Mouse (Mus musculus) midbrain, postnatal 0 days (tissue): Measurements from ENCODE around the gene Haus5. TPM values are rescaled to one million over a fixed set of nuclear protein-coding genes. Genes with fewer than 3 reads are reported as not detected.

Experiments
- ATAC-seq: fragments of 200-750 bp; cut with Nextera tagmentation; 2 replicates; pipeline ENCODE4 v1.8.0; 2017; ENCODE audit warnings: moderate number of reproducible peaks, mild to moderate bottlenecking, moderate TSS enrichment, moderate library complexity; ENCODE audit not compliant: low FRiP score
- DNase-seq: peaks from one replicate; pipeline ENCODE4 v3.0.0-alpha.2; 2015; ENCODE audit warnings: low spot score
- H3K27ac ChIP-seq: fragments of 300-500 bp; sonication (generic); 2 replicates; pipeline ENCODE4 v1.5.1; 2014; ENCODE audit warnings: low read depth, mild to moderate bottlenecking, low read length, mixed read lengths
- H3K27me3 ChIP-seq: fragments of 300-500 bp; sonication (generic); 2 replicates; pipeline ENCODE4 v1.6.1; 2014; ENCODE audit warnings: low read length, control low read depth, mixed read lengths; ENCODE audit not compliant: insufficient read depth
- H3K36me3 ChIP-seq: fragments of 300-500 bp; sonication (generic); 2 replicates; pipeline ENCODE4 v1.6.1; 2014; ENCODE audit warnings: low read length, control low read depth, mixed read lengths; ENCODE audit not compliant: insufficient read depth
- H3K4me1 ChIP-seq: fragments of 300-500 bp; sonication (generic); 2 replicates; pipeline ENCODE4 v1.6.1; 2014; ENCODE audit warnings: mild to moderate bottlenecking, control low read depth, antibody characterized with exemption, low read length, mixed read lengths; ENCODE audit not compliant: insufficient read depth
- H3K4me2 ChIP-seq: fragments of 300-500 bp; sonication (generic); 2 replicates; pipeline ENCODE4 v1.6.1; 2014; ENCODE audit warnings: low read depth, mild to moderate bottlenecking, low read length, mixed read lengths; ENCODE audit not compliant: poor library complexity, severe bottlenecking
- H3K4me3 ChIP-seq: fragments of 300-500 bp; sonication (generic); 2 replicates; pipeline ENCODE4 v1.5.1; 2014; ENCODE audit warnings: low read depth, mild to moderate bottlenecking, low read length, moderate library complexity
- H3K9ac ChIP-seq: fragments of 300-500 bp; sonication (generic); replicated peaks from 2 replicates; pipeline ENCODE4 v1.6.1; 2014; ENCODE audit warnings: mild to moderate bottlenecking, low read length, moderate library complexity, mixed read lengths; ENCODE audit not compliant: poor library complexity, severe bottlenecking
- H3K9me3 ChIP-seq: fragments of 300-500 bp; sonication (generic); 2 replicates; pipeline ENCODE4 v1.6.1; 2016; ENCODE audit warnings: low read length, control low read depth
- CTCF ChIP-seq: IDR thresholded peaks from 2 replicates; pipeline ENCODE4 v1.5.1; 2016; ENCODE audit warnings: antibody characterized with exemption, mild to moderate bottlenecking
- WGBS: fragments of 180-500 bp; shearing (Covaris S2); extraction: QIAGEN DNeasy Blood & Tissue Kit; methylation state at CpG from one replicate; pipeline ENCODE4 v1.1.7; 2014; 5-methylcytosine and 5-hydroxymethylcytosine counted together
- polyA plus RNA-seq: library from polyadenylated mRNA; unstranded; fragments of >200 nt; fragmentation: Nextera tagmentation; extraction: Ambion mirVana; gene quantifications from 2 replicates; pipeline ENCODE4 v1.2.1, GENCODE M21; 2015
- total RNA-seq: library from RNA; depleted of rRNA; stranded (reverse); fragments of >200 nt; gene quantifications from 2 replicates; pipeline ENCODE4 v1.2.3, GENCODE M21; 2014

Haus5 gene
- total and polyA plus RNA-seq, 2 experiments from 2014 or later, result 20.0 to 22.7 TPM

DNA sequence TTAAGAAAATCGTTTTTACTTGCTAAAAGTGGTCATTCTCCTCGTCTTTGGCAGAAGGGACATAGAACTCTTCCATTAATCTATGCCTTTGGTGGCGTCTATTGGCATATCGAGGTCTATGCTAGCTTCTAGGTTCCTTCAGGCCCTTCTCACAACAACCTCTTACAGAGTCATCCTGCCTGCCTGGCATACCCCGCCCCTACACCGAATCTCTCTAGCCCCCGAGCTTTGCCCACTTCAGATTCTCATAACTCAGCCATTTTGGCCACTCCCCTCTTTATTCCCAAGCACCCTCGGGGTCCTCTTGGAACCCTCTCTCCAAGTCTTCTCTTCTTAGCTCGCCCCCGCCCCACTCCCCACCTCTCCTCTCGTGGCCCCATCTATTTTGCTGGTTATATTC, 527 bp upstream of the Haus5 start:
- no peak for TF ChIP-seq CTCF
- peak overlapping the region; percentile 89 for H3K27ac ChIP-seq
- H3K27me3 ChIP-seq, result peaks cover 7% of the 10 kb centered on the region; the same call in 1 of the 2 replicates
- peak overlapping the region; percentile 79 for H3K9ac ChIP-seq
- H3K36me3 ChIP-seq, result peaks cover 9% of the 10 kb centered on the region; the same call in 1 of the 2 replicates
- peak overlapping the region; percentile 69 for H3K4me2 ChIP-seq
- no peaks in the 10 kb centered on the region for H3K9me3 ChIP-seq
- WGBS, result 2% methylated on average over 11 of the region's 11 CpGs
- DNase-seq, result peak; percentile 53
- ATAC-seq, result peak; percentile 70
- no peaks in the 10 kb centered on the region for H3K4me1 ChIP-seq
- peak overlapping the region; percentile 54 for H3K4me3 ChIP-seq

- H3K9ac ChIP-seq, result peak within 1 kb of the TSS; percentile 81
- ATAC-seq, result peak; percentile 99
- no peaks in the 10 kb centered on the region for H3K9me3 ChIP-seq
- WGBS, result 2% methylated on average over 59 of the region's 59 CpGs
- H3K4me3 ChIP-seq, result peak within 1 kb of the TSS; percentile 68
- peaks cover 41% of the 10 kb centered on the region for H3K36me3 ChIP-seq
- peak; percentile 100 for DNase-seq
- TF ChIP-seq CTCF, result no peak
- peak within 1 kb of the TSS; percentile 60 for H3K27ac ChIP-seq
- H3K4me2 ChIP-seq, result peak within 1 kb of the TSS; percentile 96
- H3K4me1 ChIP-seq, result no peaks in the 10 kb centered on the region
- no peaks in the 10 kb centered on the region for H3K27me3 ChIP-seq
Measured at GRCm38 (mm10) chr7:30649591-30650540, 14.9 kb downstream of the Haus5 start, which contains the start of gene Rbm42. Gene Rbm42 (minus strand): TSS chr7:30650317.

- ATAC-seq (no peak), DNase-seq (no peak)
- no peaks in the 10 kb centered on the region for H3K4me1 ChIP-seq
- H3K4me3 ChIP-seq, result no peak overlapping the region
- peaks cover 25% of the 10 kb centered on the region for H3K27me3 ChIP-seq
- H3K36me3 ChIP-seq, result peaks cover 42% of the 10 kb centered on the region
- WGBS, result 33% methylated on average over 4 of the region's 4 CpGs
- no peak overlapping the region for H3K9ac ChIP-seq
- TF ChIP-seq CTCF, result no peak
- no peaks in the 10 kb centered on the region for H3K9me3 ChIP-seq
- H3K27ac ChIP-seq, result no peak overlapping the region
- no peak overlapping the region for H3K4me2 ChIP-seq
Measured at GRCm38 (mm10) chr7:30639083-30639482, 25.7 kb downstream of the Haus5 start.

DNA sequence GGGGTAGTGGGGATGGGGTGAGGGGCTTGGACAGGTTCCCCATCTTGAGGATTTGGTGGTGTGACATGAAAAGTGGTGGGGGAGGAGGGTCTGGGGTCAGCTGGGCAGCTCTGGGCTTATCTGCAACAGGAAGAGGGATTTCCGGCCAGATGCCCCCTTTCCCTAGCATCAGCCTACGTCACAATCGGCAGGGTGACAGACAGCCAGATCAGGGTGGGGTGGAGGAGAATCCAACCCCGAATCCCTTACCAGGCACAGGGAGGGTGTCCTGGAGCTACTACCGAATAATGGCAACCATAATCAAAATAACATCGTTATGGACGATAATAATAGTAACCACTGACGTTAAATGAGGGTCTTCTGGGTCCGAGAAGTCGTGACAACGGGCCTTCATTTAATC, 28.4 kb downstream of the Haus5 start:
- Histone ChIP-seq H3K27ac (no peak overlapping the region), H3K9ac (no peak overlapping the region), H3K27me3 (peaks cover 50% of the 10 kb centered on the region), H3K36me3 (peaks cover 16% of the 10 kb centered on the region), H3K4me2 (no peak overlapping the region), H3K4me1 (no peaks in the 10 kb centered on the region), H3K4me3 (no peak overlapping the region), H3K9me3 (no peaks in the 10 kb centered on the region)
- TF ChIP-seq CTCF, result no peak
- DNase-seq, result no peak
- ATAC-seq, result no peak
- 28% methylated on average over 11 of the region's 11 CpGs for WGBS

GRCm38 (mm10) chr7:30635752-30636151, 29.0 kb downstream of the Haus5 start, which contains the start of gene Etv2:
Gene Etv2 (minus strand): TSS chr7:30635852.
- DNase-seq, result no peak
- WGBS, result 4% methylated on average over 5 of the region's 5 CpGs
- Histone ChIP-seq H3K4me3 (0 out of 2 replicates have a peak within 1 kb of the TSS, but pooled peaks have one; percentile 3), H3K36me3 (peaks cover 10% of the 10 kb centered on the region), H3K4me1 (no peaks in the 10 kb centered on the region), H3K27ac (no peak within 1 kb of the TSS), H3K4me2 (peak within 1 kb of the TSS; percentile 15; the same call in 1 of the 2 replicates), H3K9ac (no peak within 1 kb of the TSS), H3K9me3 (no peaks in the 10 kb centered on the region), H3K27me3 (peaks cover 55% of the 10 kb centered on the region)
- no peak for ATAC-seq
- no peak for TF ChIP-seq CTCF

DNA sequence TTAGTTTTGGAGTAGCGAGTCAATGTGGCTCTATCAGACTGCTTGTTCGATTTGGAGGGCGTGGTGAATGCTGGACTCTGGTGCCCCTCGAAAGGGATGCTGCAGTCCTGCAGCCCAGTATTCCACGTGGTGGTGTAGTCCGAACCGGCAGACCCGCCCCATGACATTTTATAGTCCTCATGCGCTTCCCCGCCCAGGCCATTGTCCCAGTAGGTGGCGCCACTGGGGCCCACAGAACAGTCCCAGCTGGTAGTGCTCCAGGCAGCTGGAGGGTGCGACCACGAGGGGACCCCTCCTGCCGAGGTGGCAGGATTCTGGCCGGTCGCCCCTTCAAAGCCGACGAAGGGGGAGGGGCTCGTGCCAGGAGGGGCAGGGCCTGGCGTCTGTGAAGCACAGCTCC, 30.2 kb downstream of the Haus5 start:
- H3K36me3 ChIP-seq, result no peaks in the 10 kb centered on the region
- DNase-seq (peak; percentile 48), ATAC-seq (peak; percentile 73)
- no peak overlapping the region for H3K9ac ChIP-seq
- H3K4me3 ChIP-seq, result 0 out of 2 replicates have a peak overlapping the region, but pooled peaks have one; percentile 3
- H3K4me2 ChIP-seq, result peak overlapping the region; percentile 15; the same call in 1 of the 2 replicates
- TF ChIP-seq CTCF, result peak; percentile 63
- H3K4me1 ChIP-seq, result no peaks in the 10 kb centered on the region
- no peaks in the 10 kb centered on the region for H3K9me3 ChIP-seq
- H3K27me3 ChIP-seq, result peaks cover 56% of the 10 kb centered on the region
- H3K27ac ChIP-seq, result no peak overlapping the region
- under 1% methylated on average over 20 of the region's 20 CpGs for WGBS
